Mouse (Mus musculus) adrenal gland, adult 8-10 months (tissue): ENCODE measurements around the gene Acot8. TPM values are rescaled to one million over a fixed set of nuclear protein-coding genes. Genes with fewer than 3 reads are reported as not detected.

ENCODE experiments used
- DNase-seq: peaks from one replicate; pipeline ENCODE4 v3.0.0; 2022
- total RNA-seq, 4 experiments: library from RNA; stranded (reverse); gene quantifications; 2 replicates each; pipeline ENCODE4 v1.2.4; 2022

Gene Acot8
- total RNA-seq, 4 experiments from 2014 or later = 32.9 to 46.5 (median 39.6) TPM

DNA sequence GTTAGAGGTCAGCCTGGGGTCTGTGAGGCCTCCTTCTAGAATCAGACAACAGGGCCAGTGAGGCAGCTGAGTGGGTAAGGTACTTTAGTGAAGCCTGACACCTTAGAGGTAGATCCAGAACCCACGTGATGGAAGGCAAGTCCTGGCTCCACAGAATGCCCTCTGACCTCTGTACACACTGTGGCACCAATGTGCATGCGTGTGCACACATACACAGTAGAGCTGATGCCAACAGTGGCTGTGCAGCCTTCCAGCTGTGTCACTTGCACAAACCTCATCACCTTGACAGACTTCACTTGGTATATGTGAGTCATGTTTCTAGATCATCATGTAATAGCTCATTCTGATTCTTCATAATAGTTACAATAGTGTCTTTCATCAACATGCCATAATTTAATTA, 52.2 kb downstream of the Acot8 start:
- no peak for DNase-seq

DNA sequence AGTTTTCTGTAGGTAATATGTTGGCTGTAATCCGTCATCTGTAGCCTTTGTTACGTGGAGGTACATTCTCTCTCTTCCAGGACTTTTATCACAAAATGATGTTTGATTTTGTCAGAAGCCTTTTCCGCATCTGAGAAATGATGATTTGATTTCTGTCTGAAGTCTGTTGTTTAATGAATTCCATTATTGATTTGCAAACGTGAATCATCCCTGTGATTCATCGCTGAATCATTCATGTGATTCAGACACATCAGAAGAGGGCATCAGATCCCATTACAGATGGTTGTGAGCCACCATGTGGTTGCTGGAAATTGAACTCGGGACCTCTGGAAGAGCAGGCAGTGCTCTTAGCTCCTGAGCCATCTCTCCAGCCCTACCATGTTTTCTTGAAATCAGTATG, 55.7 kb downstream of the Acot8 start:
- DNase-seq = no peak

- DNase-seq = no peak
Observed at GRCm38 (mm10) chr2:164748191-164748590, 56.5 kb downstream of the Acot8 start.

DNA sequence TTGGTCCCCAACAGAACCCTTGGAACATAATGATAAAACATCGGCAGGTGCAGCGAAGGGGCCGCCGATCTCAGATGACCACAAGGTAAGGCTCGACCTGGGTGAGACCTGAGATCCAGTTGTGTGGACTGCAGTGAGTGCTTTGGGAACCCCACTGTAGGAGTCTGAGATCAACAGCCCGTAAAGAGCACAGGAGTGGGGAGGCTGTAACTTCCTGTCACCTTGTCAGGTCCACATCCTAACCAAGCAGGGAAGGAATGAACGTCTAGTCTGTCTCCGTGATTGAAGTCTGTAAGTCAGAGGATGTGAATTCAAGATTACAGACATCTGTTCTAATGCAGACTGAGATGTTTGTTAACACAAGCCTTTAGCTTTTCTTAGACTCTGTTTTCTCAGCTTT, 58.0 kb downstream of the Acot8 start:
- no peak for DNase-seq

DNA sequence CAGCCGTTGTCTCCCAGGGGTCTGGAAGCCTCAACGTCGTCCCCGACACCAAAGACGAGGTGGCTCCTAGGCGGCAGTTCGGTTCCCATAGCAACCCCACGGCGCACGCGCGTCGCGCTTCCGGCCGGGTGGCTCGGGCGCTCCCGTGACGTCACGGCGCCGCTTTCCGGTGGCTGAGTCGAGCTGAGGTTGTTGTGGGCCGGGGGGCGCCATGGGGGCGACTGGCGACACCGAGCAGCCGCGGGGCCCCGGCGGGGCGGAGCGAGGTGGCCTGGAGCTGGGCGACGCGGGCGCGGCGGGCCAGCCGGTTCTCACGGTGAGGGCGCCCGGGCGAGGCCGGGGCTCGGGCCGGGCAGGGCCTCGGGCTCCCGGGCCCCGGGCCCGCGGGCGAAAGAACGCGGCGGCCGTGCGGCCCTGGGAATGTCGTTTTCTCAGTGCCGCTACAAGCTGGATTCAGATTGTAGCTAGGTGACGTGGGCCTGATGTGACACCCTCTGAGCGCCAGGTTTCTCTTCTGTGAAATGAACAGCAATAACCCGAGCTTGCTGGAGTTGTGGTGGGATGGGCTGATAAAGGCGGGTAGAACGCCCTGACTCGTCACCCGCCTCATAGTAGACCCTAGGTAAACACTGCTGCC, 58.7 kb downstream of the Acot8 start, which contains the start of the genes Wfdc3 and Dnttip1:
Wfdc3 (minus strand) TSS at position 89 of the 637 bp plus-strand sequence.
Dnttip1 (plus strand) TSS at position 141 of the 637 bp plus-strand sequence.
- DNase-seq = peak; percentile 88

GRCm38 (mm10) chr2:164744987-164745386, 59.7 kb downstream of the Acot8 start:
- DNase-seq = no peak

Other genes with a start within 250 kb of the Acot8 start
- not detected for gene Wfdc2, start 242.5 kb downstream of the Acot8 start, total RNA-seq
- gene Spint3, start 231.4 kb downstream of the Acot8 start, total RNA-seq = not detected
- gene Wfdc6a, start 219.4 kb downstream of the Acot8 start, total RNA-seq = under 1 TPM; 0.38 to 0.77 (median 0.52) TPM
- gene Eppin, start 211.3 kb downstream of the Acot8 start, total RNA-seq = not detected
- gene Wfdc6b, start 191.4 kb downstream of the Acot8 start, total RNA-seq = not detected
- under 1 TPM in 2 of 4 experiments, not detected in 2; 0.35 to 0.89 TPM for gene Wfdc8, start 191.3 kb downstream of the Acot8 start, total RNA-seq
- not detected for gene Wfdc16, start 166.1 kb downstream of the Acot8 start, total RNA-seq
- not detected for gene Wfdc10, start 148.8 kb downstream of the Acot8 start, total RNA-seq
- not detected for gene Wfdc9, start 148.3 kb downstream of the Acot8 start, total RNA-seq
- not detected for gene Wfdc11, start 130.8 kb downstream of the Acot8 start, total RNA-seq
- not detected for gene Wfdc13, start 119.8 kb downstream of the Acot8 start, total RNA-seq
- gene Spint4, start 106.4 kb downstream of the Acot8 start, total RNA-seq = not detected
- not detected for gene Spint5, start 89.6 kb downstream of the Acot8 start, total RNA-seq
- under 1 TPM; 0.31 to 0.71 (median 0.49) TPM for gene Wfdc3, start 59.0 kb downstream of the Acot8 start, total RNA-seq
- gene Dnttip1, start 58.9 kb downstream of the Acot8 start, total RNA-seq = 10 to 100 TPM; 35.2 to 52.1 (median 46.1) TPM
- 1 to 10 TPM; 1.1 to 5.1 (median 2.0) TPM for gene Ube2c, start 35.0 kb downstream of the Acot8 start, total RNA-seq
- not detected for gene Tnnc2, start 24.9 kb downstream of the Acot8 start, total RNA-seq
- 10 to 100 TPM; 34.5 to 58.3 (median 46.7) TPM for gene Snx21, start 19.1 kb downstream of the Acot8 start, total RNA-seq
- gene Zswim3, start 216 bp upstream of the Acot8 start, total RNA-seq = 1 to 10 TPM; 4.0 to 6.7 (median 5.7) TPM
- gene Zswim1, start 17.8 kb upstream of the Acot8 start, total RNA-seq = 10 to 100 TPM; 11.1 to 15.3 (median 13.4) TPM
- under 1 TPM in 2 of 4 experiments, not detected in 2; 0.51 to 0.86 TPM for gene Spata25, start 23.7 kb upstream of the Acot8 start, total RNA-seq
- gene Ctsa, start 28.0 kb upstream of the Acot8 start, total RNA-seq = 100 to 1,000 TPM; 103 to 166 (median 137) TPM
- gene Neurl2, start 28.6 kb upstream of the Acot8 start, total RNA-seq = 1 to 10 TPM in 3 of 4 experiments, under 1 TPM in 1; 0.90 to 4.9 (median 3.1) TPM
- gene Pltp, start 52.8 kb upstream of the Acot8 start, total RNA-seq = 10 to 100 TPM; 26.0 to 57.3 (median 35.5) TPM
- gene Pcif1, start 74.4 kb upstream of the Acot8 start, total RNA-seq = 10 to 100 TPM; 49.4 to 74.0 (median 65.6) TPM
- 10 to 100 TPM; 17.3 to 26.7 (median 20.3) TPM for gene Zfp335, start 106.9 kb upstream of the Acot8 start, total RNA-seq
- gene Mmp9, start 135.9 kb upstream of the Acot8 start, total RNA-seq = 1 to 10 TPM in 1 of 4 experiments, under 1 TPM in 3; 0.49 to 1.4 (median 0.84) TPM
- gene Slc12a5, start 155.9 kb upstream of the Acot8 start, total RNA-seq = 10 to 100 TPM in 3 of 4 experiments, 1 to 10 TPM in 1; 6.7 to 18.3 (median 14.0) TPM
- gene Ncoa5, start 230.0 kb upstream of the Acot8 start, total RNA-seq = 10 to 100 TPM; 28.0 to 45.1 (median 34.0) TPM